Mouse (Mus musculus) cerebellum, postnatal 14 days (tissue): ENCODE measurements around the gene Ifnar1.

ENCODE experiments used
- DNase-seq, 2 experiments: peaks; one replicate each; pipeline ENCODE4 v3.0.0; 2021; ENCODE audit warnings: mixed read lengths in 2 of 2

The Ifnar1 gene

DNA sequence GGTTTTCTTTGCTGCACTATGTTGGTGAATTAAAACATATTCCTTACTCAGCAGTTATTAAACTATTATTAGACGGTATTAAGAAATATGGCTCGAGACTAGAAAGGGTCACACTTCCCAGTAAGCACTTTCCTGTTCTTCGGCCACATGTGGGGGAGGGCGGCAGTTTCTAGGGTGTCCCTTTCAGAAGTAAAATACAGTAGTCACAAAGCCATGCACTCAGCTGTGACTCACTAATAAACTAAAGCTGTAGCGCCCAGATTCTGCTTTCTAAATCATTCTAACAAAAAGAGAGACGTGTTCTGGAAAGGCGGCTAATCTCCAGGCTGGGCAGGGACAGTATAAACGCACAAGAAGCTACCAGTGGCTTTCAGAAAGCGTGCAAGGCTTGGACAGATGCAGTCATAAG, 23.3 kb upstream of the Ifnar1 start:
- no peak for DNase-seq

GRCm38 (mm10) chr16:91462644-91463043, 22.4 kb upstream of the Ifnar1 start:
- DNase-seq: no peak

GRCm38 (mm10) chr16:91463400-91463799, 21.6 kb upstream of the Ifnar1 start:
- no peak for DNase-seq

DNA sequence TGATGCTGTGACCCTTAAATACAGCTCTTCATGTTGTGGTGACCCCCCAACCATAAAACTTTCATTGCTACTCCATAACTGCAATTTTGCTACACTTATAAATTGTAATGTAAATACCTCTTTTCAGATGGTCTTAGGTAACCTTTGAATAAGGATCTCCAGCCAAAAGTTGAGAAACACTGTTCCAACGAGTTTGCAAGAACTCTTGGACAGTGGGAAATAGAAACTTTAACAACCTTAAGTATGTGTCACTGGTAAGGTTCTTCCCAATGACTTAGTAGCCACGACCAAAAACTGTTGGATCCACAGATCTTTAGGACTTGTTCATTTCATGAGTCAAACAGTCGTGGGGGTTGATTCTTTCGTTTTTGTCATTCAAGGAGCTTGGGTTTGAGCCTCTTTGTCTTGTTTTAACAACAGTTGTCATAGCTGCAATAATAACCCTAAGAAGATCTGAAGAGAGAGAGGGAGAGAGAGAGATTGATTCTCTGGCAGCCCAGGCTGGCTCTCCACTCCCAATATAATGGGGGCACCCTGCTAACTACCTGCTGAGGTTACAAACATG, 21.1 kb upstream of the Ifnar1 start:
- DNase-seq: no peak

DNA sequence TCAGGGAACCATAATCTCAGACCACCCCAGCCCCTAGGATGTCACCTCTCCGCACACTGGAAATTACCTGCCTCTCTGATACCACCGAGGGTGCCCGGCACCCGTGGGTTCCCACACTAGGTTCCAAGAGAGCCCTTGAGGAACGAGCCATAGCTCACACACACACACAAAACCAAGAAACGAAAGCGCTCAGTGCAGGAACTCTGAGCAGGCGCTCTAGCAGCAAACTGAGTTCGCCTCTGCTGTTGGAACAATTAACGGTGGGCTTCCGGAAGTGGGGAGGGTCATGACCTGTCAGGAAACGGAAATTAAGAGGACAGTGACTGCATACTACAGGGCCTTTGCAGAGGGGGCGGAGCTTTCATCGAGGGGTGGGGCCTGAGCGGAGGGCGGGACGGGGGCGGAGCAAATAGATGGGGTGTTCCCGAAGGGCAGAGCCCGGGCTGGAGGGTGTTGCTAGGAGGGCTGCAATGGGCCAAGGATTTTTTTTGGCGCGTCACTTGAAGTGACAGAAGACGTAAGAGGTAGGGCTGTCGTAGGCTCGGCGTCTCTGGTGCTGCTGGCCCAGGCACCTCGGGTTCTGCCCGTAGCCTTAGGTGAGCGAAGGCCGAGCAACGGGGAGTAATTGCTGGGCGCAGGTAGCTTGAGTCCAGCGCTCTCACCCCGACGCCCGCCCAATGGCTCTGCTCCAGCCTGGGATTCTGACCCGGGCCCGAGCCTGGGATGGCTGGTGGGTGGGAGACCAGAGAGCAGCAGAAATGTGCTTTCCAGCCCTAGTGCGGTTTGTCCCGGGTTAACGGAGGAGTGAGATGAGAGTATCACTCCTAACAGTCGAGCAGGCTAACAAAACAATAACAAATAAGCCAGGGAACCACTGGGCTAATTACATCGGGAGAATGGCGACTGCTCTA, 20.2 kb upstream of the Ifnar1 start:
- DNase-seq: peak; percentile 93 to 96

GRCm38 (mm10) chr16:91465505-91466240, 19.4 kb upstream of the Ifnar1 start:
- peak in 1 of 2 experiments; percentile 15 for DNase-seq

DNA sequence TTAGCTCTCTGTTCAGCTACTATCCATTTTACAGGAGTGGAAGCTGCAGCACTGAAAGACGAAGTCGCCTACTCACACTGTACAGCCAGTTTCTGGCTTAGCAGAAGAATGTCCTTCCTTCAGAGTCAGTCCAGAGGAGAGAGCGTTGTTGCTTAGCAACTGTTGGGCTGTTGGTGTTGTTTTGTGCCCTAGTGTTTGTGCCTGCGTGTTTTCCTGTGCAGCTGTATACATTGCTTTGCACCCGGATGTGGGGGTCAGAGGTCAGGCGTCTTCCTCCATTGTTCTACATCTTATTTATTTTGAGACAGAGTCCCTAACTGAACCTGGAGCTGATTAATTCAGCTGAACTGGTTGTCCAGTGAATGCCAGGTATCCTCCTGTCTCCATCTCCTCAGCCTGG, 18.5 kb upstream of the Ifnar1 start:
- DNase-seq: no peak

GRCm38 (mm10) chr16:91470470-91470869, 14.6 kb upstream of the Ifnar1 start:
- DNase-seq: no peak

- no peak for DNase-seq
These were observed 13.6 kb upstream of the Ifnar1 start for GRCm38 (mm10) chr16:91471481-91471880.

DNA sequence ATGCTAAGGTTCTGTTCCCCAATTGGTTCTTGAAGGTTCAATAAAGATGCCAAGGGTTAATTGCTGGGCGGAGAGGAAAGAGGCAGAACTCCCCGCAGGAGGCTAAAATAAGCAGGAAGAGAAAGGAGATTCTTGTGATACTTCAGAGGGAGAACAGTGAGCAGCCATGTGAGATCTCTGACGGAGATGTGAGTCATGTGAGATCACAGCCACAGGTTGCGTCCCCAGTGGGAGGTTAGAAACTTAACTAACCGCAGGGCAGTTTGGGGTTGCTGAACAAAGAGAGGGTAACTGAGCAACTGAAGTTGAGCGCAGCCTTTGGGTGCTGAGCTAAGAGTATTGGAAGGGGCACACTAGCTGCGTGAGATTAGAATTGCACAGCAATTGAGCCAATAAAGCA, 9.3 kb upstream of the Ifnar1 start:
- no peak for DNase-seq

DNA sequence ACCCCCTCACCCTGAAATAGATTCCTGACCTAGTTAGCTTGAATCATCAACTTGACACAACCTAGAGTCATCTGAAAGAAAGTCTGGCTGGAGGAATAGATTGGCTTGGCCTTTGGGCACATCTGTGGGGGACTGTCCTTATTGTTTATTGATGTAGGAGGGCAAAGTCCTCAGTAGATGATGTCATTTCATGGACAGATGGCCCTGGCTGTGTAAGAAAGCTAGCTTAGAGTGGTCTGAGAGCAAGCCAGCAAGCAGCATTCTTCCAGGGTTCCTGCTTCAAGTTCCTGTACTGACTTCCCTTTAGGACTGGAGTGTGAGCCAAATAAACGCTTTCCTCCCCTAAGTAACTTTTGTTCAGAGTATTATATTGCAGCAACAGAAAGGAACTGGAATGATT, 7.0 kb upstream of the Ifnar1 start:
- no peak for DNase-seq

DNA sequence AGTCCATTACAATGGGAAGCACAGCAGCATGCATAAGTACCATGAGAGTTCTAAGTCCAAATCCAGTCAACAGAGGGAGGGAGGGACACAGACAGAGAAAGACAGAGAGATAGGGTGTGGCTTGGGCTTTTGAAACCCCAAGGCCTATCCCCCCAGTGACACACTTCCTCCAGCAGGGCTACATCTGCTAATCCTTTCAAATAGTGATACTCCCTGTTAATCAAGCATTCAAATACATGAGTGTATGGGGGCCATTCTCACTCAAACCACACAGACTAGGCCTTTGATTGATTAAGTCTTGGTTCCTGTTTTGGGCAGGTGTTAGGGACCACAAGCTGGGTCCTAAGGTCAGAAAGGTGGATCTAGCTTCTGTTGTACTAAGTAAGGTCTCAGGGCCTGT, 4.5 kb upstream of the Ifnar1 start:
- DNase-seq: no peak

GRCm38 (mm10) chr16:91484387-91484786, 651 bp upstream of the Ifnar1 start:
- DNase-seq: no peak

GRCm38 (mm10) chr16:91485841-91486240, 803 bp downstream of the Ifnar1 start:
- no peak for DNase-seq

DNA sequence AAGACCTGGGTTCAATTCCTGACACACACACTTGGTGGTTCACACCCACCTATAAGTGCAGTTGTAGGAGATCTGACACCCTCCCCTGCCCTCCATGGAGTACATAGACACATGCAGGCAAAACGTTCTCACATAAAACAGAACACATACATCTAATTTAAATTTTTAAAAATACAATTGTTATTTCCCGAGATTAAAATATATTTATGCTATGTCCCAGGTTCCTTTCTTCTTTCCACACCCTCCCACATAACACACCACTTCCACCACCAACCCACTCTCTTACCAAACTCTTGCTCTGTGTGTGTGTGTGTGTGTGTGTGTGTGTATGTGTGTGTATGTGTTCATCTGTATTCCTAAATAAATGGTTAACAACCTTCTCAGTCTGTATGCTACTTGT, 3.0 kb downstream of the Ifnar1 start:
- no peak for DNase-seq

GRCm38 (mm10) chr16:91490897-91491296, 5.9 kb downstream of the Ifnar1 start:
- no peak for DNase-seq

- DNase-seq: no peak
These were observed 6.4 kb downstream of the Ifnar1 start for GRCm38 (mm10) chr16:91491473-91491872.

DNA sequence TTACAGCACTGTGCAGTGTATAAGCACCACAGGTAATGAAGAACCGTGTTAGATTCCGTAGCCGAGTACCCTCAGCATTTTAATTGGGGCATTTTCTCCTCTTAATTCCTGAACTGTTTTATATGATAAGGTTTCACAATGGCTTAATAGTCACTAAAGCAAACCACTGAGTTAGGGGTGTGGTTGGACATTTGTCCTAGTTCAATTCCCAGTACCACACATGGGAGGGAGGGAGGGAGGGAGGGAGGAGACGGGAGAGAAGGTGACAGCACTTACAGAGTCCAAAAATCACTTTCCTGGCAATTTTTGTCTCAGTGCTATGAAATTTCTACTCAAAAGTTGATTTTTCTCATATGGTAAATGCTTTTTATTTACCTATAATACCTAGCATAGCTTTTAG, 10.5 kb downstream of the Ifnar1 start:
- DNase-seq: no peak

DNA sequence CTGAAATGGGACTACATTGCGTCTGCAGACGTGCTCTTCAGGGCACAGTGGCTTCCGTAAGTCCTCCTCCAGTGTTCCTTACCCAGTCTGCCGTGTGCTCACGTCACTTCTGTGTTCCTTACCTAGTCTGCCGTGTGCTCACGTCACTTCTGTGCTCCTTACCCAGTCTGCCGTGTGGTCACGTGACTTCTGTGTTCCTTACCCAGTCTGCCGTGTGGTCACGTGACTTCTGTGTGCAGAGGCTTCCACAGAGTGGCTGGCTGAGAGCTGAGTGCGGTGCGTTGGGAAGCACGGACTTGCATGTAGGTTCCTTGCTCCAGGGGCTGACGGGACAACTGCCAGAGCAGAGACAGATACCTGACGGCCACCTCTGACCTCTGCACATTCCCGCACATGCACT, 11.2 kb downstream of the Ifnar1 start:
- DNase-seq: peak; percentile 38 to 66

- DNase-seq: no peak
These were observed 11.7 kb downstream of the Ifnar1 start for GRCm38 (mm10) chr16:91496766-91497165.

- no peak for DNase-seq
These were observed 13.0 kb downstream of the Ifnar1 start for GRCm38 (mm10) chr16:91498041-91498440.

GRCm38 (mm10) chr16:91504701-91505100, 19.7 kb downstream of the Ifnar1 start:
- DNase-seq: peak; percentile 50 to 54

GRCm38 (mm10) chr16:91505116-91505601, 20.1 kb downstream of the Ifnar1 start:
- DNase-seq: peak; percentile 82

DNA sequence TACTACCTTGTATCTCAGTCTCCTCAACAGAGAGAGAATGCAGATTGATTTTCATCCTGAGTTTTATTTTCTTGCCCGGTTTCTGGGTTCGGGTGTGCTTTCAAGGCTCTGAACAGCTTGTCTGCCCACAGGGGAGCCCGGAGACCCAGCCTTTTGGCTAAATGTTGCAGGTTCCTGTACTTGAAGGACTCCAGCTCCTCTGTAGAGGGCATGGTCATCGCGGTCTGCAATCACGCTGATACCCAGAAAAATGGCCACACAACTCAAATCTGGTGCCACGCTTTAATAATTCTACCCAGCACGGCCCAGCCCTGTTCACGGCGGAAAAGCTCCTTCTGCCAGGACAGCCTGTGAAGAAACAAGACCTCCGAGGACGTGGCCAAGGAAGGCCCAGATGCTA, 21.4 kb downstream of the Ifnar1 start:
- peak; percentile 35 to 52 for DNase-seq
